8 mouse cellular contexts compared by ENCODE assay signal in the genomic region with DNA sequence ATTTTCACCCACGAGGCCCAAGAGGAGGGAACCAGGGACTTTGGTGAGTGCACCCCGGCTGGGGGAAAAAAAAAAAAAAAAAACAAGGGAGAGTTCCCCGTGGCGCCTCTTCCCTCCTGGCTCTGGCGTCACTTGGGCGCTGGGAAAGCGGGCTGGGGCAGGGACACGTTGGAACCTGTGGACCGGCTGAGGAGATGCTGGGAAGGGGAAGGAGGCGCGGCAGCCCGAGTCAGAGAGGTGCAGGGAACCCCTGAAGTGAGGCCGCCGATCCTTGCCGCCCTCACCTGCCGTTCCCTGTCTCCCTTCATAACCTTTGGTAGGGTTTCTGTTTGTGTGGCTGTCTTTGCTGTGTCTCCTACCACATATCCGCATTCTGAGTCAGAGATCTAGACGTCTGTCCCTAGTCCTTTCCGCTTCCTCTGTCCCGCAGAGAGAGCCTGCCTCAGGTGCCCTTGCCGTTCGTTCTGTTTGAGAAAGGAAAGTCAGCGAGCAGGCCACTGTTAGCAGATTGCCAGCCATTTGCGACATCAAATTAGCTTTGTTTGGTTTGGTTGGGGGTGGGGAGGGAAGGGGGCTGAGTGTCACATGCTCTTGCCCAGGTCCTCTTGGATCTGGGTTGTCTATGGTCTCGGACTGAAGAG. TPM values are rescaled to one million over a fixed set of nuclear protein-coding genes. Genes with fewer than 3 reads are reported as not detected.
A peak's percentile ranks its signal among the peaks of the same experiment; 100 is the strongest.
DNase-seq lines count a peak whose midpoint lies in the region; ATAC-seq and TF ChIP-seq lines count a peak whose summit lies in the region.

1700001C19Rik (minus strand) TSS at position 470 of the 641 bp plus-strand sequence.

- peak within 1 kb of the TSS; percentile 68 for H3K4me3 ChIP-seq in gastrocnemius, adult 2 months
- H3K4me3 ChIP-seq in forebrain, postnatal 0 days (ENCODE audit: low read depth, low read length): peak within 1 kb of the TSS; percentile 37
- H3K4me3 ChIP-seq in lung, embryonic 15.5 days: peak within 1 kb of the TSS; percentile 52
- H3K4me3 ChIP-seq in stomach, embryonic 16.5 days (replicated peaks; ENCODE audit: low read length): peak within 1 kb of the TSS; percentile 54

- H3K9me3 ChIP-seq in forebrain, postnatal 0 days (ENCODE audit: low read length): no peaks in the 10 kb centered on the region
- H3K9me3 ChIP-seq in lung, embryonic 15.5 days: no peaks in the 10 kb centered on the region
- H3K9me3 ChIP-seq in stomach, embryonic 16.5 days (replicated peaks; ENCODE audit: control insufficient read depth, low read length): no peaks in the 10 kb centered on the region

- peak within 1 kb of the TSS; percentile 22; the same call in 1 of the 2 replicates for H3K9ac ChIP-seq in forebrain, postnatal 0 days
- peak within 1 kb of the TSS; percentile 53 for H3K9ac ChIP-seq in lung, embryonic 15.5 days
- H3K9ac ChIP-seq in stomach, embryonic 16.5 days (ENCODE audit: low read length): peak within 1 kb of the TSS; percentile 80

- intact Hi-C loops in gastrocnemius, adult 2 months (cut with DNase I): no loop called here

- no peak for DNase-seq in gastrocnemius, adult 2 months
- no peak for DNase-seq in gastrocnemius, postnatal 25 days
- peak; percentile 40 for DNase-seq in CD4-positive helper T cell, adult 2 months (ENCODE audit: low read depth, low spot score)
- DNase-seq in forebrain, postnatal 0 days: no peak
- no peak for DNase-seq in adrenal gland, postnatal 10 days
- DNase-seq in left cerebral cortex, adult 8-10 months (ENCODE audit: low spot score in 2 of 2): no peak

- peaks cover 22% of the 10 kb centered on the region for H3K27me3 ChIP-seq in forebrain, postnatal 0 days (ENCODE audit: insufficient read depth, low read length)
- H3K27me3 ChIP-seq in lung, embryonic 15.5 days: peaks cover 27% of the 10 kb centered on the region
- H3K27me3 ChIP-seq in stomach, embryonic 16.5 days (ENCODE audit: control insufficient read depth, insufficient read depth, low read length): 0 out of 2 replicates have a peak, but pooled peaks cover 7% of the 10 kb centered on the region

- H3K36me3 ChIP-seq in forebrain, postnatal 0 days (ENCODE audit: insufficient read depth): no peaks in the 10 kb centered on the region
- no peaks in the 10 kb centered on the region for H3K36me3 ChIP-seq in lung, embryonic 15.5 days
- no peaks in the 10 kb centered on the region for H3K36me3 ChIP-seq in stomach, embryonic 16.5 days (ENCODE audit: control insufficient read depth, insufficient read depth, low read length)

- WGBS in forebrain, postnatal 0 days: 8% methylated on average over 23 of the region's 25 CpGs
- WGBS in lung, embryonic 15.5 days: 5% methylated on average over 19 of the region's 25 CpGs
- 4% methylated on average over 23 of the region's 25 CpGs for WGBS in stomach, embryonic 16.5 days

- no peaks in the 10 kb centered on the region for H3K4me1 ChIP-seq in forebrain, postnatal 0 days (ENCODE audit: insufficient read depth)
- peaks cover 39% of the 10 kb centered on the region for H3K4me1 ChIP-seq in lung, embryonic 15.5 days
- peaks cover 28% of the 10 kb centered on the region for H3K4me1 ChIP-seq in stomach, embryonic 16.5 days (ENCODE audit: control insufficient read depth, insufficient read depth, low read length)

- no peak for TF ChIP-seq CTCF in gastrocnemius, adult 2 months (IDR thresholded peaks at IDR 0.05)
- no peak for TF ChIP-seq CTCF in forebrain, postnatal 0 days (IDR thresholded peaks at IDR 0.05; ENCODE audit: low read depth)

- H3K27ac ChIP-seq in gastrocnemius, adult 2 months: 0 out of 2 replicates have a peak within 1 kb of the TSS, but pooled peaks have one; percentile 16
- no peak within 1 kb of the TSS for H3K27ac ChIP-seq in forebrain, postnatal 0 days (ENCODE audit: low read depth, low read length)
- H3K27ac ChIP-seq in lung, embryonic 15.5 days: peak within 1 kb of the TSS; percentile 70
- H3K27ac ChIP-seq in stomach, embryonic 16.5 days (ENCODE audit: low read length): peak within 1 kb of the TSS; percentile 88

- H3K4me2 ChIP-seq in forebrain, postnatal 0 days (ENCODE audit: low read depth): peak within 1 kb of the TSS; percentile 71
- H3K4me2 ChIP-seq in lung, embryonic 15.5 days: peak within 1 kb of the TSS; percentile 85
- H3K4me2 ChIP-seq in stomach, embryonic 16.5 days (ENCODE audit: low read depth, low read length): peak within 1 kb of the TSS; percentile 62

- ATAC-seq in forebrain, postnatal 0 days: no peak
- ATAC-seq in lung, embryonic 15.5 days (ENCODE audit: borderline replicate concordance, extremely low read depth, low FRiP score, low TSS enrichment): no peak
- ATAC-seq in stomach, embryonic 16.5 days (ENCODE audit: insufficient read depth, low FRiP score): no peak

RNA-seq across cellular contexts. Expression of gene 1700001C19Rik, which starts in this region (rescaled TPM):
- not detected for total RNA-seq in gastrocnemius, adult 2 months (2021)
- not detected for total RNA-seq in gastrocnemius, postnatal 25 days (2021)
- 0.14 and 0.31 TPM in 2 replicates for total RNA-seq in forebrain, postnatal 0 days (2014; rRNA removed)
- 0.33 and 0.35 TPM in 2 replicates for polyA plus RNA-seq in forebrain, postnatal 0 days (2015; fragmentation: Nextera tagmentation; extraction: Ambion mirVana)
- polyA plus RNA-seq in lung, embryonic 15.5 days (2015; fragmentation: Nextera tagmentation; extraction: Ambion mirVana): 0.14 and 0.45 TPM in 2 replicates
- 0.21 and 0.24 TPM in 2 replicates for polyA plus RNA-seq in stomach, embryonic 16.5 days (2015; fragmentation: Nextera tagmentation; extraction: Ambion mirVana)
- total RNA-seq in adrenal gland, postnatal 10 days (2021): 1 to 10 TPM in 1 of 2 experiments, under 1 TPM in 1; 0.79 to 1.9 TPM
- not detected for total RNA-seq in left cerebral cortex, adult 8-10 months (2022)

Comparison
In these comparisons a context has a peak if more than half of its experiments do, and no peak if none do; other contexts are left out.
1. H3K9ac ChIP-seq: peak in every context shown above with its lines; median percentile 80 in stomach, embryonic 16.5 days; 53 in lung, embryonic 15.5 days; 22 in forebrain, postnatal 0 days.